Mouse (Mus musculus) forebrain, embryonic 10.5 days (tissue): ENCODE results near the gene Taar8c. TPM values are rescaled to one million over a fixed set of nuclear protein-coding genes. Genes with fewer than 3 reads are reported as not detected.
"Not testable (repeated sequence)": the region's sequence is repeated elsewhere in the genome, so short reads cannot be mapped to it uniquely, and the experiment has no call there.

Experiments used
- DNase-seq: peaks from one replicate; pipeline ENCODE4 v3.0.0-alpha.2; 2017; ENCODE audit warnings: low spot score; ENCODE audit errors: extremely low spot score
- H3K27ac ChIP-seq: fragments of 300-500 bp; sonication (generic); 2 replicates; pipeline ENCODE4 v1.5.1; 2016; ENCODE audit warnings: mild to moderate bottlenecking
- H3K27me3 ChIP-seq: fragments of 300-500 bp; sonication (generic); 2 replicates; pipeline ENCODE4 v1.6.1; 2016; ENCODE audit warnings: mild to moderate bottlenecking; ENCODE audit not compliant: poor library complexity, severe bottlenecking
- H3K36me3 ChIP-seq: fragments of 300-500 bp; sonication (generic); replicated peaks from 2 replicates; pipeline ENCODE4 v1.6.1; 2016; ENCODE audit warnings: mild to moderate bottlenecking, moderate library complexity
- H3K4me1 ChIP-seq: fragments of 300-500 bp; sonication (generic); 2 replicates; pipeline ENCODE4 v1.6.1; 2016
- H3K4me3 ChIP-seq: fragments of 300-500 bp; sonication (generic); 2 replicates; pipeline ENCODE4 v1.5.1; 2016; ENCODE audit warnings: mild to moderate bottlenecking, moderate library complexity
- H3K9me3 ChIP-seq: fragments of 300-500 bp; sonication (generic); 2 replicates; pipeline ENCODE4 v1.6.1; 2016; ENCODE audit warnings: mild to moderate bottlenecking, moderate library complexity
- WGBS: fragments of 180-500 bp; shearing (Covaris S2); methylation state at CpG from one replicate; pipeline ENCODE4 v1.1.7; 2016; 5-methylcytosine and 5-hydroxymethylcytosine counted together
- polyA plus RNA-seq: library from polyadenylated mRNA; unstranded; fragments of >200 nt; fragmentation: Nextera tagmentation; extraction: Ambion mirVana; gene quantifications from 2 replicates; pipeline ENCODE4 v1.2.1, GENCODE M21; 2016

Taar8c gene
- polyA plus RNA-seq = not detected in 2 replicates

DNA sequence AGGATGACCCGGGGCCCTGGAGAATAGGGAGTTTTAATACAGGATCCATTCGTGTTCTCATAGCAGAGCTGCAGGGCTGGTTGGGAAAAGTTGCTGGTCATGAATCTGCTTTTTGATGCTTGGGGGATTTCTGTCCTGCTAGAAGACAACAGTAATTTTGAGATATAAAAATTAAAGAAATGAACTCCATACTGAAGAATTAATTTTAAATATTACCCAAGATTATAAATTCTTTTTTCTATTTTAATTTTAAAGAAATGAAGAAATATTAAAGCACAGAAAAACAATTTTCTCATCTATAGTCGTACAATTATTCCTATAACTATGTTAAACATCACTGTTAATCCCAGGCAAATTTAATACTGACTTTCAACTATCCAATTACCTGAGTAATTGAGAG is at the start of gene Taar8c:
Taar8c (minus strand) TSS at position 101 of the 400 bp plus-strand sequence.
- H3K27ac ChIP-seq, H3K4me1 ChIP-seq, H3K36me3 ChIP-seq, DNase-seq, H3K4me3 ChIP-seq, H3K27me3 ChIP-seq, H3K9me3 ChIP-seq: not testable (repeated sequence)
- 84% methylated on average over 1 of the region's 3 CpGs for WGBS

DNA sequence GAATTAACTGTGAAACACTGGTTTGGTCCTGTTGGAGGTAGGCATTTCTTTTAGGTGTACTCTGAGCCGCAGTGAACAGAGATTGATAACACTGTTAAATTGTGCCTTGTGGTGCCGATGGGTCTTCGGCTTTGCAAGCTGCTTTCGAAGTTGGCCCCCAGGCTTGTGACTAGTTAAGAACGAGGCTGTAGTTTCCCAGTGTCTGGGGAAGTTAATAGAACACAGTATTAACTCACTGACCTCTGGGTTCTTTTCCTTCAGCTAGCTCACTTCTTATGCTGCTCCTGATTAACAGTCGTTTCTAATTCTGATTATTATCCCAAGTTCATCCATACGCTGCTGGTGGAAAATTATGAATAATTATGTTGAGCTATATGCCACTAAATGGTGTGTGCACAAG is 48.4 kb upstream of the Taar8c start:
- Histone ChIP-seq H3K4me3 (peak overlapping the region; percentile 80), H3K36me3 (no peaks in the 10 kb centered on the region), H3K4me1 (peaks cover 15% of the 10 kb centered on the region), H3K27me3 (no peaks in the 10 kb centered on the region), H3K9me3 (no peaks in the 10 kb centered on the region), H3K27ac (no peak overlapping the region)
- no peak for DNase-seq
- 69% methylated on average over 7 of the region's 7 CpGs for WGBS

DNA sequence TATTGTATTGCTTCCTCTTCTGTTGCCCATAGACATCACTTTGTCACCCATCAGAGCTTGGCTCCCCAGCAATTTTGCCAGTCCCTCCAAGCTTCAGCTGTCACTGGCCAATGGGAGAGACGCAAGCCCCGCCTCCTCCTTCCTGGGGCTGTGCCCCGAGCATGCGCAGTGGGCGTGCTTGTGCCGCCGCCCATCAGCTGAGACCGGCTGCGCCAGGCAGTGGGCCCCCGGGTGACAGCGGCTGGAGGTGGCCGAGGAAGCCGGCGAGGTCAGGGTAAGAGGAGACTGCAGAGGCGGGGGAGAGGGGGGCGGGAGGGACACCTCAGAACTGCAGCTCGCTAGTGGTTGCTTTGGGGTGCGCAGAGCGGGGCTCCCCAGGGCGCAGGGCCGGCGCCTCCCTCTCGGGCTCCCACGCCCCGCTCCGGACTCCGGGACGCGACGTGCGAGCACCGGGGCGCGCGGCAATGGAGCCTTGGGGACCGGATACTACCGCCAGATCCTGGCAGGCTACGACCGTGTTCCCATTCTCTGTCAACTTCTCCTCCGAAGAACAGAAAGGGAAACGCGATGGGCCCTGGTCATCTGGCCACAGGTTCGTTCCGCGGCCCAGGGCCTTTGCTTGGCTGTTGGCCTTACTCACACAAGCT is 47.5 kb upstream of the Taar8c start, which contains the start of gene Stx7:
Stx7 (plus strand) TSS at position 168 of the 647 bp plus-strand sequence.
- no peaks in the 10 kb centered on the region for H3K9me3 ChIP-seq
- DNase-seq = peak; percentile 86
- H3K36me3 ChIP-seq = no peaks in the 10 kb centered on the region
- under 1% methylated on average over 44 of the region's 45 CpGs for WGBS
- H3K4me3 ChIP-seq = peak within 1 kb of the TSS; percentile 80
- H3K27ac ChIP-seq = peak within 1 kb of the TSS; percentile 87
- H3K27me3 ChIP-seq = no peaks in the 10 kb centered on the region
- H3K4me1 ChIP-seq = peaks cover 15% of the 10 kb centered on the region

DNA sequence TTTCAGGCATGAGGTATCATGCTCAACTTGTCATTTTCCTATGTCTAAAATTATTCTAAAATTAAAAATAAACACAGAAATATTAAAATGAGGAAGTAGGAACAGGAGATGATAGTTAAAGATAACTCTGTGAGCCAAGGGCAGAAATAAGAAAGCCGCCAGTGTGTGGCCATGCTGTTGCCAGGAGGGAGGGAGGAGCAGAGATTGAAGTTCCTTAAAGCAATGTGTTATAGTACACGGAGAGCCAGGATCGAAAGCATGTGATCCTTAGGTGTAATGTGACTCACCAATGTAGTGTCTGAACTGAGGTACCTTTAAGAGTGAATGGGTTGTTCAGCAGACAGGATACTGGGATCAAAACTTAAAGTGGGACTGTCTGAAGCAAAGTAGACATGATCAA is 41.0 kb upstream of the Taar8c start:
- Histone ChIP-seq H3K9me3 (no peaks in the 10 kb centered on the region), H3K27ac (no peak overlapping the region), H3K27me3 (no peaks in the 10 kb centered on the region), H3K4me3 (no peak overlapping the region), H3K4me1 (no peaks in the 10 kb centered on the region), H3K36me3 (no peaks in the 10 kb centered on the region)
- no peak for DNase-seq
- 85% methylated on average over 3 of the region's 3 CpGs for WGBS

DNA sequence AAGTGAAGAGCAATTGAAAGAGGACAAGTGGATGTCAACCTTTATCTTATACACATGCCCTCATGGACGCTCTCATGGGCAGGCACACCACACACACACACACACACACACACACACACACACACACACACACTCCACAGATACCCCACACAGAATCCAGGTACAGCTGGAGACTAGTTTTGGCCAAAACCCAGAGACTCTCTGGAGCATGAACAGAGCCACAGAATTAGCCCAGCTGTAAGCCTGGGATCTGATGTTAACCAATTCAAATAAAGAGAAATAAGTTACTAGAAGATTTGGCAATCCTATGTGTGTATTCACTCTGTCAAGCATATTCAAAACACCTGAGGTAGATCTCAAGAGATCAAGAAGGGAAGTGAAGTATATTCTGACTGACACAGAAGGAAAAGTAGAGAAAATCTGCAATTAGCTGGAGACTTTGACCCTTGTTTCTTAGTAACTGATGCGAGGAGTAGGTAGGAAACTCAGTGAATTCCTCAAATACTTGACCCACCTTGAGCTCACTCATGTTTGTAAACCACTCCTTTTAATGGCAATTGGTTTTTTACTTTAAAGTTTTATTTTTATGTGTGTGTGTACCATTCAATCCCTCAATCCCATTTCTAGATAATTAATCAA is 37.0 kb upstream of the Taar8c start:
- Histone ChIP-seq H3K36me3 (no peaks in the 10 kb centered on the region), H3K9me3 (no peaks in the 10 kb centered on the region), H3K27me3 (no peaks in the 10 kb centered on the region), H3K4me3 (no peak overlapping the region), H3K27ac (no peak overlapping the region), H3K4me1 (peaks cover 5% of the 10 kb centered on the region; the same call in 1 of the 2 replicates)
- WGBS = 86% methylated on average over 2 of the region's 2 CpGs
- DNase-seq = no peak

DNA sequence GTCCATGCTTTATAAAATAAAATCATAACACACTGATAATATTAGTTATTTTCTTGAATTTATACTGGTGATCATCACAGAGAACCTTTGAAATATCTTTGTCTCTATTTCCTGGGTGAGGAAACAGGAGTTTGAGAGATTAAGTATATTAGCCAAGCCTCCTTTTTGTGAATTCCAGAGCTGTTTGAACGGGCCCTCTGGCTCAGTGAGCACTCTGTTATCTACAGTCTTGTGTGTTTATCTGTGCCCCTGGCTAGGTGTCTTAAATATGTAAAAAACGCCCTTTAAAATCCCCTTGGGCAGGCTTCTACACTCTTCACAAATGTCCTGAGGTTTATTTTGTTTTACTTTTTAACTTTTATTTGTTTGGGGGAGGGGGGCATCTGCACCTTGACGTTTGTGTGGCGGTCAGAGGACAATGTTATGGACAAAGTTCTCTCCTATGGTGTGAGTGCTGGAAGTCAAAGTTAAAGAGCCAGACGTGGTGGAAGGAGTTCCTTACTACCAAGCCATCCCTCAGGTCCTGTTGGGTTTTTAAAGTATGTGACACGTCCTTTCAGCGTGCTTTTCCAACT is 32.4 kb upstream of the Taar8c start:
- peaks cover 23% of the 10 kb centered on the region for H3K4me1 ChIP-seq
- H3K27ac ChIP-seq = no peak overlapping the region
- H3K4me3 ChIP-seq = no peak overlapping the region
- H3K36me3 ChIP-seq = no peaks in the 10 kb centered on the region
- no peaks in the 10 kb centered on the region for H3K27me3 ChIP-seq
- 63% methylated on average over 7 of the region's 7 CpGs for WGBS
- DNase-seq = no peak
- H3K9me3 ChIP-seq = no peaks in the 10 kb centered on the region

DNA sequence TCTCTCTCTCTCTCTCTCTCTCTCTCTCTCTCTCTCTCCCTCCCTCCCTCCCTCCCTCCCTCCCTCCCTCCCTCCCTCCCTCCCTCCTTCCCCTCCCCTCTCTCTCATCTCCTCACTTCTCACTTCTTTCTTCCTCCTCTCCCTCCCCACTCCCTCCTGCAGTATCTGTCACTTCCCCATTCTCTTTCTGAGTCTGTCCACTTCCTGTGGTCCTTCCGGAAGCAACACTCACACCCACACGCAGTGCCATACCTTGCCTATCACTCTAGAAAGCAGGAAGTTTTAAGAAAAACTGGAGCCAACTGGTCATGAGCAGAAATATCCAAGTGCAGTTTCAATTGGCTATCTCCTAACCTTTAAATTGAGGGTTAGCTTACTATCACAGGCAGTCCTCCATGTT is 31.4 kb upstream of the Taar8c start:
- Histone ChIP-seq H3K9me3 (no peaks in the 10 kb centered on the region), H3K4me1 (peaks cover 23% of the 10 kb centered on the region), H3K27ac (no peak overlapping the region), H3K36me3 (no peaks in the 10 kb centered on the region), H3K4me3 (no peak overlapping the region), H3K27me3 (no peaks in the 10 kb centered on the region)
- DNase-seq = no peak
- 50% methylated on average over 2 of the region's 2 CpGs for WGBS

DNA sequence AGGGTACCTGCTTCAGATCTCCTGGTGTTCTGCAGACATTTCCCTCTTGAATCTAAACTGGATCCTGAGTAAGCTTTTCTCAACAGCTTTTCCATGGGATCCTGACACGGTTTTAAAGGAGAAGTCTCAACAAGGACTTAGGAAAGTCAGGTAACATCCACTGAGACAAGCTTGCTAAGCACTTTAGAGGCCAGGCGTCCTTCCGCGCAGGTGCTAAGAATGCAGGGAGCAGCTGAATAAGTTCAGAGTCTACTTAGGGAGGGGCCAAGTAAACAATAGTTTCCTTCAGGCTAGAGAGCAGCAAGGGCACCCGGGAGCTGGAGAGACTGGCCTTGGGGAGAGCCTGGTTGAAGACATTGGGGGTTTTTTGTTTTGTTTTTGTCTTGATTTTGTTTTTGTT is 30.6 kb upstream of the Taar8c start:
- H3K36me3 ChIP-seq = no peaks in the 10 kb centered on the region
- H3K4me1 ChIP-seq = peaks cover 23% of the 10 kb centered on the region
- 5% methylated on average over 5 of the region's 5 CpGs for WGBS
- no peaks in the 10 kb centered on the region for H3K9me3 ChIP-seq
- no peaks in the 10 kb centered on the region for H3K27me3 ChIP-seq
- no peak overlapping the region for H3K4me3 ChIP-seq
- H3K27ac ChIP-seq = peak overlapping the region; percentile 21; the same call in 1 of the 2 replicates
- DNase-seq = peak; percentile 25

DNA sequence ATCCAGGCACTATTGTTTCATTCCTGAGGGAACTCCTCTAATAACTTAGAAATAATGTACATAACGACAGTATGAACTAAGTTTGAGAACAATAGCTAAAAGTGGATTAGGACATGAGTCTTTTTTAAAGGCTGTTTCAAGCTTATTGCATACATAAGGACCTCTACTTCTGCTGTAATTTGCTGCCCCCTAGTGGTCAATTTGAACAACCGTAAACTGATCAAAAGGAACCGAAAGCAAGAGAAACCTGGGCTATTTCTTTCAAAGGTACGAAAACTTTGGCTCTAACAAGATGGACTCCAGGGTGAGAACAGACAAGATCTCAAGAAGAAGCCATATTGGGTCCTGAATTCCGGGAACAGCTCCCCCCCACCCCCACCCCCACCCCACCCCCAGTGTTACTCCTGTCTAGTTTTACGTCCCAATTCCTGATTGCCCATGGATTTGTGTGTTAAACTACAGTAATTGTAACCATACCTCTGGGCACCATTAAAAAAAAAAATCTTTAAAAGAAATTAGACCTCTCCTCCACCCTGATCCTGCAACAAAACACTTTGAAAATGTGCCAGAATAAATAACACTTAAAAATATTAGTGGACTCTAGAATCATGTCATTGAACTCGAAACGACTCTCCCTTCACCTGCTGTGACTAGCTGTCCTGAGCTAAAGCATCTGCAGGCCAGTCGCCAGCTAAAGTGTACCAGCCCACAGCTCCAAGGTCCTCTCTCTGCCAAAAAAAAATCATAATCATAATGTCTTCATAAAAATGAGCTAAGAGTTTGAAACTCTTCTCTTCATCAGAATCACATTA is 29.9 kb upstream of the Taar8c start:
- peak overlapping the region; percentile 31 for H3K4me3 ChIP-seq
- H3K36me3 ChIP-seq = no peaks in the 10 kb centered on the region
- peak; percentile 27 for DNase-seq
- WGBS = 23% methylated on average over 9 of the region's 9 CpGs
- H3K4me1 ChIP-seq = peaks cover 23% of the 10 kb centered on the region
- H3K9me3 ChIP-seq = no peaks in the 10 kb centered on the region
- no peak overlapping the region for H3K27ac ChIP-seq
- H3K27me3 ChIP-seq = no peaks in the 10 kb centered on the region

DNA sequence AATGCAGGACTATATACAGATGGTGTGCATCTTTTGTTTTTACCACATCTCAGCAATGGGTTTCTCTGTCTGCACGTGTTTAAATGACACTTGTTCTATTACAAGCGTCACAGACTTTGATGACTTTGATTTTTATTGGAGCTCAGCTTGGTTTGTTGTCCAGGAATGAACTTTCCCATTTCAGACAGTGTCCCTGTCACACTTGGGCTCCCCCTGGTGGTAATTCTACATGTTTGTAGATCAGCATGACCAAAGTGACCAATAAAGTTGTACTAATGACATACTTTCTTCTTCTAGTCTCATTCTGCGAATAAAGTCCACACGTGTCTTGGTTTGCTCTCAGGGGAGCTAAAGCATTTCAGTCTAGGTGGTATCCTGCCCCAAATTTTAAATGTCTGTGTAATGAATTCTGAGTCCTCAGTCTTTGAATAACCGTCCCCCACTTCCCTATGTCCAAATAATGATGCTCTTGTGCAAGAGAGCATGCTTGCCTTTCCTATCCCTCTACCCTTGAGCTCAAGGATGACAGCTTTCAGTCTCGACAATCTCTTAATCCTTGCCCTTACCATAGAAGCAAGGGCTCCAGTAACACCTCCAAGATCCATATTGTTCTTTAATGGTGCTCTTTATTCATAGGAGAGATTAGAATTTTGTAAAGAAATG is 9.5 kb upstream of the Taar8c start:
- no peaks in the 10 kb centered on the region for H3K27me3 ChIP-seq
- no peak overlapping the region for H3K27ac ChIP-seq
- H3K9me3 ChIP-seq = peaks cover 7% of the 10 kb centered on the region
- no peak overlapping the region for H3K4me3 ChIP-seq
- WGBS = 61% methylated on average over 6 of the region's 6 CpGs
- peaks cover 27% of the 10 kb centered on the region for H3K4me1 ChIP-seq
- DNase-seq = peak; percentile 39
- no peaks in the 10 kb centered on the region for H3K36me3 ChIP-seq

DNA sequence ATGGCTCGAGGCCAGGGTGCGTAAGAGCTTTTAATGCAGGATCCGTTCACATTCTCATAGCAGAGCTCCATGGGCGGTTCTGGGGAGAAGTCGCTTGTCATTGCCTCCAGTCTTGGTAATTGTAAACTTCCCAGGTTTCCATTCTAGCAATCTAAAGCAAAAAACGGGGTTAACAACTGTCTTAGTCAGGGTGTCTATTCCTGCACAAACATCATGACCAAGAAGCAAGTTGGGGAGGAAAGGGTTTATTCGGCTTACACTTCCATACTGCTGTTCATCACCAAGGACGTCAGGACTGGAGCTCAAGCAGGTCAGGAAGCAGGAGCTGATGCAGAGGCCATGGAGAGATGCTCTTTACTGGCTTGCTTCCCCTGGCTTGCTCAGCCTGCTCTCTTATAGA is 7.7 kb upstream of the Taar8c start, which contains the start of gene Taar9:
Taar9 (minus strand) TSS at position 101 of the 400 bp plus-strand sequence.
- H3K9me3 ChIP-seq, H3K4me3 ChIP-seq, H3K36me3 ChIP-seq, H3K27ac ChIP-seq, DNase-seq, H3K27me3 ChIP-seq: not testable (repeated sequence)
- 86% methylated on average over 8 of the region's 8 CpGs for WGBS
- H3K4me1 ChIP-seq = peaks cover 27% of the 10 kb centered on the region

DNA sequence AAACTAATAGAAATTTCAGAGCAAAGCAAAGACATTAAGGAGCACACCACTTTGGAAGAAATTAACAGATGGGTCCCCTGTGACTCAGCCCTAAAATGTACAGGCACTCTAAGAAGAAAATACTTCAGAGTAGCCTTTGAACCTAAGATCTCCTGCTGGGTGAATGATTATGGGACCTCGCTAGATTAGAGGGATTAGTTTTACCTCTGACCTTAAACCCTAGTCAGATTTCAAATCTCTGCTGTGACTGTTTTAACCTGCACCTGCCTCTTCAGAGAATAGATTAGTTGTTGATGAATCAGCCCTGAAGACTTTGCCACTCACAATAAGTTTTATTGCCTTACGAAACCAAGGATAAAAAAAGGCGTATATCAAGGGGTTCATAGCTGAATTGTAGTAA is 6.5 kb upstream of the Taar8c start:
- H3K27me3 ChIP-seq = no peaks in the 10 kb centered on the region
- no peak overlapping the region for H3K27ac ChIP-seq
- DNase-seq = no peak
- WGBS = 37% methylated on average over 3 of the region's 3 CpGs
- peaks cover 27% of the 10 kb centered on the region for H3K4me1 ChIP-seq
- H3K36me3 ChIP-seq = no peaks in the 10 kb centered on the region
- no peak overlapping the region for H3K4me3 ChIP-seq
- H3K9me3 ChIP-seq = no peaks in the 10 kb centered on the region
